Comparison of ENCODE assay signal across 14 mouse cellular contexts in genomic region chr1:193086111-193086841, GRCm38 (mm10). TPM values are rescaled to one million over a fixed set of nuclear protein-coding genes. Genes with fewer than 3 reads are reported as not detected.
A peak's percentile ranks its signal among the peaks of the same experiment; 100 is the strongest.
DNase-seq lines count a peak whose midpoint lies in the region; ATAC-seq and TF ChIP-seq lines count a peak whose summit lies in the region.
"Had no signal": no experiment of that assay in that cellular context is flagged by ENCODE, and none has a peak within 500 bp of the region (broad histone marks: within the 10 kb centered on the region; RNA-seq: fewer than 3 reads in every experiment).

No protein-coding gene starts in this region.

- H3K9ac ChIP-seq in hindbrain, embryonic 13.5 days: no peak overlapping the region
- H3K9ac ChIP-seq in neural tube, embryonic 15.5 days (replicated peaks): no peak overlapping the region
- H3K9ac ChIP-seq in intestine, embryonic 16.5 days (ENCODE audit: low read depth, low read length): no peak overlapping the region
- no peak overlapping the region for H3K9ac ChIP-seq in midbrain, embryonic 11.5 days (ENCODE audit: low read length)
- H3K9ac ChIP-seq: forebrain, embryonic 12.5 days had no signal

- no peak for ATAC-seq in hindbrain, embryonic 13.5 days (ENCODE audit: low FRiP score)
- no peak for ATAC-seq in neural tube, embryonic 15.5 days (ENCODE audit: low FRiP score)
- ATAC-seq in intestine, embryonic 16.5 days: peak; percentile 3; the same call in 1 of the 2 replicates
- ATAC-seq in midbrain, embryonic 11.5 days (ENCODE audit: low FRiP score): no peak

- peaks cover 52% of the 10 kb centered on the region for H3K4me1 ChIP-seq in hindbrain, embryonic 13.5 days (replicated peaks)
- peaks cover 8% of the 10 kb centered on the region for H3K4me1 ChIP-seq in hindbrain, embryonic 10.5 days (replicated peaks)
- peaks cover 46% of the 10 kb centered on the region for H3K4me1 ChIP-seq in neural tube, embryonic 15.5 days
- peaks cover 12% of the 10 kb centered on the region; the same call in 1 of the 2 replicates for H3K4me1 ChIP-seq in intestine, embryonic 16.5 days (ENCODE audit: control insufficient read depth, insufficient read depth, low read length)
- H3K4me1 ChIP-seq in small intestine, adult 2 months (ENCODE audit: control insufficient read depth, insufficient read depth, insufficient read length, low read length): no peaks in the 10 kb centered on the region
- no peaks in the 10 kb centered on the region for H3K4me1 ChIP-seq in midbrain, embryonic 11.5 days (ENCODE audit: control insufficient read depth, insufficient read depth, low read length)

- DNase-seq in hindbrain, embryonic 10.5 days (ENCODE audit: low spot score): no peak
- DNase-seq in neural tube, embryonic 10.5 days (ENCODE audit: extremely low spot score, low spot score): no peak
- no peak for DNase-seq in midbrain, embryonic 11.5 days (ENCODE audit: low spot score, missing footprints)
- DNase-seq in adrenal gland, postnatal 4 days (ENCODE audit: low spot score in 2 of 2): no peak

- H3K4me2 ChIP-seq in hindbrain, embryonic 13.5 days: no peak overlapping the region
- no peak overlapping the region for H3K4me2 ChIP-seq in neural tube, embryonic 15.5 days
- H3K4me2 ChIP-seq in intestine, embryonic 16.5 days (ENCODE audit: low read depth, low read length): no peak overlapping the region
- no peak overlapping the region for H3K4me2 ChIP-seq in midbrain, embryonic 11.5 days
- H3K4me2 ChIP-seq: embryonic facial prominence, embryonic 13.5 days; forebrain, embryonic 12.5 days had no signal

- peak overlapping the region; percentile 12; the same call in 1 of the 2 replicates for H3K27ac ChIP-seq in hindbrain, embryonic 13.5 days
- no peak overlapping the region for H3K27ac ChIP-seq in hindbrain, embryonic 10.5 days
- peak overlapping the region; percentile 25 for H3K27ac ChIP-seq in neural tube, embryonic 15.5 days (replicated peaks)
- peak overlapping the region; percentile 8; the same call in 1 of the 2 replicates for H3K27ac ChIP-seq in intestine, embryonic 16.5 days (ENCODE audit: low read length)
- H3K27ac ChIP-seq in small intestine, adult 2 months (ENCODE audit: insufficient read depth, low read depth, low read length): peak overlapping the region; percentile 30; the same call in 1 of the 2 replicates
- H3K27ac ChIP-seq in midbrain, embryonic 11.5 days (ENCODE audit: low read depth, low read length): no peak overlapping the region
- H3K27ac ChIP-seq: embryonic facial prominence, embryonic 13.5 days had no signal

- no peaks in the 10 kb centered on the region for H3K36me3 ChIP-seq in hindbrain, embryonic 13.5 days
- H3K36me3 ChIP-seq in hindbrain, embryonic 10.5 days: no peaks in the 10 kb centered on the region
- no peaks in the 10 kb centered on the region for H3K36me3 ChIP-seq in neural tube, embryonic 15.5 days
- no peaks in the 10 kb centered on the region for H3K36me3 ChIP-seq in intestine, embryonic 16.5 days (ENCODE audit: control insufficient read depth, insufficient read depth, low read length)
- no peaks in the 10 kb centered on the region for H3K36me3 ChIP-seq in small intestine, adult 2 months (ENCODE audit: control insufficient read depth, insufficient read depth, low read length)
- no peaks in the 10 kb centered on the region for H3K36me3 ChIP-seq in midbrain, embryonic 11.5 days (ENCODE audit: control insufficient read depth, insufficient read depth, low read length)
- H3K36me3 ChIP-seq: embryonic facial prominence, embryonic 13.5 days; forebrain, embryonic 12.5 days had no signal

- no peak for TF ChIP-seq CTCF in small intestine, adult 2 months (IDR thresholded peaks at IDR 0.05; ENCODE audit: extremely low read depth, insufficient read length, insufficient replicate concordance, low read depth, low read length)

- H3K9me3 ChIP-seq in hindbrain, embryonic 13.5 days: no peaks in the 10 kb centered on the region
- H3K9me3 ChIP-seq in hindbrain, embryonic 10.5 days: no peaks in the 10 kb centered on the region
- H3K9me3 ChIP-seq in neural tube, embryonic 15.5 days (replicated peaks): no peaks in the 10 kb centered on the region
- no peaks in the 10 kb centered on the region for H3K9me3 ChIP-seq in intestine, embryonic 16.5 days (ENCODE audit: control insufficient read depth, low read length)
- no peaks in the 10 kb centered on the region for H3K9me3 ChIP-seq in midbrain, embryonic 11.5 days (ENCODE audit: control insufficient read depth, low read length)
- H3K9me3 ChIP-seq: embryonic facial prominence, embryonic 13.5 days; forebrain, embryonic 12.5 days; megakaryocyte, embryonic 14.5 days had no signal

- no peaks in the 10 kb centered on the region for H3K27me3 ChIP-seq in hindbrain, embryonic 13.5 days
- H3K27me3 ChIP-seq in hindbrain, embryonic 10.5 days (ENCODE audit: insufficient read depth, poor library complexity, severe bottlenecking): no peaks in the 10 kb centered on the region
- H3K27me3 ChIP-seq in neural tube, embryonic 15.5 days (replicated peaks): no peaks in the 10 kb centered on the region
- no peaks in the 10 kb centered on the region for H3K27me3 ChIP-seq in intestine, embryonic 16.5 days (replicated peaks; ENCODE audit: control insufficient read depth, insufficient read depth, low read length)
- H3K27me3 ChIP-seq in small intestine, adult 2 months (ENCODE audit: control insufficient read depth, insufficient read depth, low read length): no peaks in the 10 kb centered on the region
- H3K27me3 ChIP-seq in midbrain, embryonic 11.5 days (ENCODE audit: control insufficient read depth, insufficient read depth, low read length): no peaks in the 10 kb centered on the region
- H3K27me3 ChIP-seq: embryonic facial prominence, embryonic 13.5 days; forebrain, embryonic 12.5 days had no signal

- H3K4me3 ChIP-seq in hindbrain, embryonic 13.5 days: no peak overlapping the region
- H3K4me3 ChIP-seq in hindbrain, embryonic 10.5 days: no peak overlapping the region
- H3K4me3 ChIP-seq in neural tube, embryonic 15.5 days (replicated peaks): no peak overlapping the region
- H3K4me3 ChIP-seq in intestine, embryonic 16.5 days (ENCODE audit: low read length): no peak overlapping the region
- H3K4me3 ChIP-seq in small intestine, adult 2 months (ENCODE audit: low read depth, low read length): no peak overlapping the region
- no peak overlapping the region for H3K4me3 ChIP-seq in midbrain, embryonic 11.5 days (ENCODE audit: low read depth, low read length)
- H3K4me3 ChIP-seq: embryonic facial prominence, embryonic 13.5 days; forebrain, embryonic 12.5 days; megakaryocyte, embryonic 14.5 days had no signal

- no peak for TF ChIP-seq POLR2A in small intestine, adult 2 months (IDR thresholded peaks at IDR 0.05; ENCODE audit: low read depth, low read length)

- 84% methylated on average over 4 of the region's 4 CpGs for WGBS in hindbrain, embryonic 13.5 days
- 81% methylated on average over 4 of the region's 4 CpGs for WGBS in hindbrain, embryonic 10.5 days
- WGBS in neural tube, embryonic 15.5 days: 72% methylated on average over 4 of the region's 4 CpGs
- 70% methylated on average over 4 of the region's 4 CpGs for WGBS in intestine, embryonic 16.5 days
- 68% methylated on average over 4 of the region's 4 CpGs for WGBS in small intestine, adult 2 months
- WGBS in midbrain, embryonic 11.5 days: 77% methylated on average over 4 of the region's 4 CpGs

RNA-seq across cellular contexts. Expression of gene Diexf, which starts 43.8 kb away (rescaled TPM):
- 7.1 and 7.4 TPM in 2 replicates for polyA plus RNA-seq in hindbrain, embryonic 13.5 days (2015; fragmentation: Nextera tagmentation; extraction: Ambion mirVana)
- polyA plus RNA-seq in hindbrain, embryonic 10.5 days (2016; fragmentation: Nextera tagmentation; extraction: Ambion mirVana): 7.0 and 9.3 TPM in 2 replicates
- 7.8 TPM in 2 replicates for polyA plus RNA-seq in neural tube, embryonic 15.5 days (2015; fragmentation: Nextera tagmentation; extraction: Ambion mirVana)
- 5.0 and 9.2 TPM in 2 replicates for polyA plus RNA-seq in intestine, embryonic 16.5 days (2015; fragmentation: Nextera tagmentation; extraction: Ambion mirVana)
- 3.1 and 5.5 TPM in 2 replicates for polyA plus RNA-seq in small intestine, adult 2 months (2012; rRNA removed)
- 8.5 and 10.7 TPM in 2 replicates for polyA plus RNA-seq in midbrain, embryonic 11.5 days (2014; fragmentation: Nextera tagmentation; extraction: Ambion mirVana)
- total RNA-seq in adrenal gland, postnatal 4 days (2021): 10 to 100 TPM; 18.1 to 19.9 TPM

RNA-seq across cellular contexts. Expression of gene Syt14, which starts 50.7 kb away (rescaled TPM):
- 7.5 and 7.8 TPM in 2 replicates for polyA plus RNA-seq in hindbrain, embryonic 13.5 days (2015; fragmentation: Nextera tagmentation; extraction: Ambion mirVana)
- 4.1 and 4.6 TPM in 2 replicates for polyA plus RNA-seq in hindbrain, embryonic 10.5 days (2016; fragmentation: Nextera tagmentation; extraction: Ambion mirVana)
- 5.1 and 5.6 TPM in 2 replicates for polyA plus RNA-seq in neural tube, embryonic 15.5 days (2015; fragmentation: Nextera tagmentation; extraction: Ambion mirVana)
- polyA plus RNA-seq in intestine, embryonic 16.5 days (2015; fragmentation: Nextera tagmentation; extraction: Ambion mirVana): 1.3 and 1.4 TPM in 2 replicates
- polyA plus RNA-seq in small intestine, adult 2 months (2012; rRNA removed): 0.01 and 0.05 TPM in 2 replicates
- polyA plus RNA-seq in midbrain, embryonic 11.5 days (2014; fragmentation: Nextera tagmentation; extraction: Ambion mirVana): 6.3 and 6.4 TPM in 2 replicates
- total RNA-seq in adrenal gland, postnatal 4 days (2021): 10 to 100 TPM in 1 of 2 experiments, 1 to 10 TPM in 1; 9.9 to 10.6 TPM
- total RNA-seq: CH12.LX; monocyte, adult 5-6 weeks had no signal
- polyA plus RNA-seq: liver, adult 2 months had no signal

Comparison
In these comparisons a context has a peak if more than half of its experiments do, and no peak if none do; other contexts are left out.
1. H3K27ac ChIP-seq: peak in hindbrain, embryonic 13.5 days (single experiment), neural tube, embryonic 15.5 days (single experiment), intestine, embryonic 16.5 days (single experiment) and small intestine, adult 2 months (single experiment); none in hindbrain, embryonic 10.5 days (single experiment) and midbrain, embryonic 11.5 days (single experiment).